Mouse (Mus musculus) thymus, postnatal 14 days (tissue): ENCODE results near the gene Olfr889.
"Not testable (repeated sequence)": the region's sequence is repeated elsewhere in the genome, so short reads cannot be mapped to it uniquely, and the experiment has no call there.

Source experiments
- DNase-seq: peaks from one replicate; pipeline ENCODE4 v3.0.0; 2021

The Olfr889 gene

DNA sequence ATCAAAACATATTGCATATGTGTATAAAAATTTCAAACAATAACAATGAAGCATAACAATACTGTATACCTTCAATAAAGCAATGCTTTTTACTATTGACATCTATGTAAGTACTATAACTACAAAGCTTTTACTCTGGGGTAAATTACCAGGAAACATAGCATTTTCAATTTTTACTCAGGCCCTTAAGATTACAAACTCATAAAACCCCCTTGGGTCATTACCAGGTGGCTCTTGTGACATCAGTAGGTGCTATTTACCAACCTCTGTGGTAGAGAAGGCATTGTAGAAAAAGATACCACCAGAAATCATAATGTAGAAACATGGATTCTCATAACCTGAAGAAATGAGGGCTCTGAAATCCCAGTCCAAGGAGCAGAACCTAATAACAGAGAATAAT is at the start of gene Olfr889:
Gene Olfr889 (plus strand): TSS at position 301 of the 400 bp plus-strand sequence.
- no peak for DNase-seq

DNA sequence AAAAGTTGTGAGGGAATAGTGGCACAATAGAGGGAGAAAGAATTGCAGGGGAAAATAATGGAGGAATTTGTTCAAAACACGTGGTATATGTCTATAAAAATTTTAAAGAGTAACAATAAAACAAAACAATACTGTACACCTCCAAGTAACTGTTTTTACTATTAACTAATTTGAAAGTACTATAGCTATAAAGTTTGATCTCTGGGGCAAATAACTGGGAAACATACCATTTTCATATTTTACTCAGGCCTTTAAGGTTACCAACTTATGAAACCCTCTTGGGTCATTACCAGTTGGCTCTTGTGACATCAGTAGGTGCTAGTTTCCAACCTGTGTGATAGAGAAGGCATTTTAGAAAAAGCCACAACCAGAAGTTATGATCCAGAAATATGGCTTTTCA is 31.2 kb upstream of the Olfr889 start, which contains the start of gene Olfr887:
Gene Olfr887 (plus strand): TSS at position 301 of the 400 bp plus-strand sequence.
- no peak for DNase-seq

DNA sequence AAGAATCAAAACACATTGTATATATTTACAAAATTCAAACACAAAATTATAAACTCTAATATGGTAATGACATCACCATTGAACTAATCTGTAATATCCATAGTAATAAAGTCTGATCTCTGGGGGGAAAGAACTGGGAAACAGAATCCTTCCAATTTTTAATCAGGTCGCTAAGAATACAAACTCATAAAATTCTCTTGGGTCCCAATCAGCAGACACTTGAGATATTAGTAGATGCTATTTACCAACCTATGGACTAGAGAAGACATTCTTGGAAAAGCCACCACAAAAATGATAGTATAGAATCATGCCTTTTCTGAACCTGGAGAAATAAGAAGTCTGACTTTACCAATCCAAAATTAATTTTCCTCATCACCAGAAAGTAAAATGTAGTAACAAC is 7.2 kb upstream of the Olfr889 start, which contains the start of gene Olfr888:
Gene Olfr888 (plus strand): TSS at position 301 of the 400 bp plus-strand sequence.
- DNase-seq, result no peak

DNA sequence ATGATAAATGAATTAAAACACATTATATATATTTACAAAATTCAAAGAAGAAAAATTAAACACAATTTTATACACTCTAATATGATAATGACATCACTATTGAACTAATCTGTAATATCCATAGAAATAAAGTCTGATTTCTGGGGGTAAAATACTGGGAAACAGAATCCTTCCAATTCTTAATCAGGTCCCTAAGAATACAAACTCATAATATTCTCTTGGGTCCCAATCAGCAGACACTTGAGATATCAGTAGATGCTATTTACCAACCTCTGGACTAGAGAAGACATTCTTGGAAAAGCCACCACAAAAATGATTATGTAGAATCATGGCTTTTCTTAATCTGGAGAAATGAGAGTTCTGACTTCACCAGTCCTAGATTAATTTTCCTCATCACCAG is 27.2 kb downstream of the Olfr889 start, which contains the start of gene Olfr890:
Gene Olfr890 (plus strand): TSS at position 301 of the 400 bp plus-strand sequence.
- no peak for DNase-seq

DNA sequence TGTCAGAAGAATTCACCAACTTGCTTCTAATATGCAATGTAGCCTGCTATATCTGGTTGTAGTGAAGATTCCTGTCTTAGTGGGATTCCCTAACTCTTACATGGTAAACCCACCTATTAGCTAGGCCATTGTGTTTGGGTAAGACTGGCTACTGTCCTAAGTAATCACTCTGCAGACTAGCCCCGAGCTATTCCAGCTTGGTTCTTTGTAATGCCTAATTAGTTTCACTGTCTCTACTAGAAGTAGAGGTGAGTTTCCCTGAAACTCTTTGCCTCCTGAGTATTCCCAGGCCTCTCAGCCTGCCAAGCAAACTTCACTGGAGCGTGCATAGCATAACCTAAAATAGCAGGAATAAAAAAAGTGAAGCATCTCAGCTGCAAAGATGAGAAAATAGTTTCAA is 53.3 kb downstream of the Olfr889 start:
- not testable (repeated sequence) for DNase-seq
